Mouse (Mus musculus) urinary bladder, postnatal 36 days (tissue): ENCODE results near the gene Kif17.

Experiments
- DNase-seq, 2 experiments: peaks; one replicate each; pipeline ENCODE4 v3.0.0; 2022; ENCODE audit warnings: low spot score in 2 of 2, mixed read lengths in 1 of 2

Kif17 gene

DNA sequence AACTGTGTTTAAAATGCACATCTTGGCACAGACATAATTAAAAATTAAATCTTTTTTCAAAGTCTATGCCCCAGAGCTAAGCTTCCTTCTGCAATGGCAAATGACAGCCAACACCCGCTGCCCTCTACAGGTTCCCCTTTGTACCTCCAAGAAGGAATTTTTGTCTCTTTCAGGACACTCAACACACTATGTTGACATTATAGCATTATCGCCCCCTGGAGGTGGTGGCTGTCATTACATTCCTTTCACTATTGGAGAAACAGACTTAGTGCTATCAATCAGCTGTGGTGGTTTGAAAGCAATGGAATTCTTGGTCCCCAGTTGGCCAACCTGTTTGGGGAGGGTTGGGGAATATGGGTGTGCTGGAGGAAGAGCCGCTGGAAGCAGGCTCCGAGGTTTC lies 89.7 kb downstream of the Kif17 start:
- no peak for DNase-seq

GRCm38 (mm10) chr4:138341393-138341792 lies 91.2 kb downstream of the Kif17 start:
- DNase-seq = no peak

- DNase-seq = no peak
Observed at GRCm38 (mm10) chr4:138342048-138342447, 91.8 kb downstream of the Kif17 start.

- DNase-seq = peak; percentile 40 to 41
Observed at GRCm38 (mm10) chr4:138342778-138343177, 92.5 kb downstream of the Kif17 start.

GRCm38 (mm10) chr4:138343341-138343837 lies 93.2 kb downstream of the Kif17 start:
- no peak for DNase-seq

DNA sequence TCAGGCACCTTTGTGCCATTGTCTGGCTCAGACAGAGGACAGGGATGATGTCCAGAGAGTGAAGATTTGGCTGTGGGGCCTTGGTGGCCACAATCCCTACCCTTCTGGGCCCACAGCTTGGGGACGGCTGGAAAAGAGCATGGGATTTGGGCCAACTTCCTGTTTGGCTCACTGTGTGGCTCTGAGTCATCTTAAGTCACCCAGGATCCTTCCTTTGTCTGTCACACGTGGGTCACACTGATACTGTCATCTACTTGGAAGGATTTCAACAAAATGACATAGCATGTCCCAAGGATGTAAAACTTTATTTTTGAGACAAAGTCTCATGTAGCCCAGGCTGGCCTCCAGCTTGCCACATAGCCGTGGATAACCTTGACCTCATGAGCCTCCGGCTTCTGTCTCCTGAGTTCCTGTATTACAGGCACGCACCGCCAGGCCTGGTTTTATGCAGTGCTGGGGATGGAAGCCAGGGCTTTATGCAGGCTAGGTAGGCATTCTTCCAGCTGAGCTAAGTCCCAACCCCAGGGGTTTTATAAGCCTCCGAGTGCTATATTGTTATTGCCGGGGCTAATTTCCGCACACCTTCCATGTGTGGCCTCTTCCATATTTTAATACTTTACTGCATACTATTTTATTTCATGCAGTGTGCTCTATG lies 94.8 kb downstream of the Kif17 start:
- no peak for DNase-seq

GRCm38 (mm10) chr4:138347280-138347679 lies 97.0 kb downstream of the Kif17 start:
- DNase-seq = no peak

DNA sequence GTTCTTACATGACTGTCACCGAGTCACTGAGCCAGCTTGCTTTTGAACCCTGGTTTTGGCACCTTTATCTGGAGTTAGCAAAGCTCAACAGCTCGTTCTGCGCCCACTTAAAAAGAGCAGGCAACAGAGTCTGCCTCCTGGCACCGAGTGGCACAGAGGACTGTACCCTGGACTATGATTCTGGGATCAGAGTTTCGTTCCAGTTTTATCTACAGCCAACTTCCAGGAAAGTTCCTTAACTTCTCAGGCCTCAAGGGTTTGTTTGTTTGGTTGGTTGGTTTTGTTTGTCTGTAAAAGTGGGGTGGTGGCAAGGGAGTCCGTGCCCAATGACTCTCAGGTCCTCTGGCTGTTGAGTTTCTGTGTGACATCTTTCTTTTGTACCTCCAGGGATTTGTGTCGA lies 98.5 kb downstream of the Kif17 start:
- no peak for DNase-seq
